Comparison of ENCODE assay signal across 8 mouse cellular contexts in the genomic region with DNA sequence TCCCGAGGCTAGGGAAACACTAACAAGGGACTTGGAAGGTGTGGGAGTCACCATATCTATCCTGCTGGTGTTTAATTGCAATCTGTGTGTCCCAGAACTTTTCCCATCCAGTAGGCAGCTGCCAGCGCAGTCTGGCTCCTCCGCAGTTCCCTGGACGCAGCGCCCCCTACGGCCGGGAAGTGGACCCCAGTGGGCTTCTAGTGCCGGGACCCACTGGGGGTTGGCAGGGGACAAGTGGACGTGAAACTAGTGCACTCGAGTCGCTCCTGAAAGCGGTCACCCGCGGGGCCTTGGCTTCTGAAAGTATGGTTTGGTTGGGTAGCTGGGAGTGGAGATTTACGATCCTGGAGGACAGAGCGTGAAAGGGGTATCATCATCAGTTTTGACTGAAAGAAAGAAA.
DNase-seq lines count a peak whose midpoint lies in the region; ATAC-seq lines count a peak whose summit lies in the region.

No protein-coding gene starts in this region.

- peak overlapping the region; percentile 8; the same call in 1 of the 2 replicates for H3K4me3 ChIP-seq in heart, embryonic 15.5 days
- H3K4me3 ChIP-seq in embryonic facial prominence, embryonic 11.5 days (ENCODE audit: low read depth, low read length): no peak overlapping the region
- H3K4me3 ChIP-seq in hindbrain, embryonic 11.5 days (ENCODE audit: low read depth, low read length): no peak overlapping the region
- no peak overlapping the region for H3K4me3 ChIP-seq in neural tube, embryonic 11.5 days (ENCODE audit: low read depth, low read length)

- no peaks in the 10 kb centered on the region; the same call in 1 of the 2 replicates for H3K4me1 ChIP-seq in heart, embryonic 15.5 days (replicated peaks)
- no peaks in the 10 kb centered on the region for H3K4me1 ChIP-seq in embryonic facial prominence, embryonic 11.5 days (ENCODE audit: control insufficient read depth, insufficient read depth, low read length)
- no peaks in the 10 kb centered on the region for H3K4me1 ChIP-seq in hindbrain, embryonic 11.5 days (replicated peaks; ENCODE audit: control insufficient read depth, insufficient read depth, low read length)
- no peaks in the 10 kb centered on the region for H3K4me1 ChIP-seq in neural tube, embryonic 11.5 days (ENCODE audit: control insufficient read depth, insufficient read depth, low read length)

- no peaks in the 10 kb centered on the region for H3K9me3 ChIP-seq in heart, embryonic 15.5 days (replicated peaks)
- H3K9me3 ChIP-seq in embryonic facial prominence, embryonic 11.5 days (replicated peaks; ENCODE audit: control insufficient read depth, low read length): no peaks in the 10 kb centered on the region
- H3K9me3 ChIP-seq in hindbrain, embryonic 11.5 days (ENCODE audit: control insufficient read depth, low read length): no peaks in the 10 kb centered on the region
- no peaks in the 10 kb centered on the region for H3K9me3 ChIP-seq in neural tube, embryonic 11.5 days (ENCODE audit: control insufficient read depth, low read length)

- no peaks in the 10 kb centered on the region for H3K36me3 ChIP-seq in heart, embryonic 15.5 days
- no peaks in the 10 kb centered on the region for H3K36me3 ChIP-seq in embryonic facial prominence, embryonic 11.5 days (replicated peaks; ENCODE audit: control insufficient read depth, insufficient read depth, low read depth, low read length)
- H3K36me3 ChIP-seq in hindbrain, embryonic 11.5 days (ENCODE audit: control insufficient read depth, insufficient read depth, low read length): no peaks in the 10 kb centered on the region
- H3K36me3 ChIP-seq in neural tube, embryonic 11.5 days (ENCODE audit: control insufficient read depth, insufficient read depth, low read length): no peaks in the 10 kb centered on the region

- no peak for ATAC-seq in heart, embryonic 15.5 days (replicated peaks; ENCODE audit: insufficient number of reproducible peaks, insufficient read depth, low FRiP score, low read depth)
- ATAC-seq in embryonic facial prominence, embryonic 11.5 days (replicated peaks; ENCODE audit: insufficient number of reproducible peaks, low FRiP score, low TSS enrichment, low read depth): no peak
- ATAC-seq in hindbrain, embryonic 11.5 days (ENCODE audit: low FRiP score): peak; percentile 66
- ATAC-seq in neural tube, embryonic 11.5 days (ENCODE audit: insufficient read depth, low FRiP score, low TSS enrichment): peak; percentile 75

- WGBS in heart, embryonic 15.5 days: 19% methylated on average over 16 of the region's 16 CpGs
- 15% methylated on average over 16 of the region's 16 CpGs for WGBS in embryonic facial prominence, embryonic 11.5 days
- WGBS in hindbrain, embryonic 11.5 days: 15% methylated on average over 16 of the region's 16 CpGs
- WGBS in neural tube, embryonic 11.5 days: 17% methylated on average over 16 of the region's 16 CpGs

- H3K4me2 ChIP-seq in heart, embryonic 15.5 days: no peak overlapping the region
- no peak overlapping the region for H3K4me2 ChIP-seq in embryonic facial prominence, embryonic 11.5 days (ENCODE audit: low read depth, low read length)
- peak overlapping the region; percentile 17 for H3K4me2 ChIP-seq in hindbrain, embryonic 11.5 days (replicated peaks; ENCODE audit: low read depth, low read length)
- peak overlapping the region; percentile 9 for H3K4me2 ChIP-seq in neural tube, embryonic 11.5 days (ENCODE audit: low read depth)

- no peak overlapping the region for H3K27ac ChIP-seq in heart, embryonic 15.5 days
- H3K27ac ChIP-seq in embryonic facial prominence, embryonic 11.5 days (replicated peaks; ENCODE audit: low read depth, low read length): no peak overlapping the region
- peak overlapping the region; percentile 19; the same call in 1 of the 2 replicates for H3K27ac ChIP-seq in hindbrain, embryonic 11.5 days (ENCODE audit: low read depth, low read length)
- H3K27ac ChIP-seq in neural tube, embryonic 11.5 days (ENCODE audit: low read depth, low read length): no peak overlapping the region

- DNase-seq in heart, postnatal 4 days: no peak
- DNase-seq in embryonic facial prominence, embryonic 11.5 days (ENCODE audit: low spot score): peak; percentile 18
- DNase-seq in hindbrain, embryonic 11.5 days (ENCODE audit: low spot score): peak; percentile 67
- DNase-seq in neural tube, embryonic 11.5 days (ENCODE audit: low spot score): peak; percentile 75
- no peak for DNase-seq in spleen, adult 18-20 months
- no peak for DNase-seq in frontal cortex, adult 2 months (ENCODE audit: extremely low spot score in 1 of 2, low spot score in 1 of 2)
- no peak for DNase-seq in urinary bladder, adult 2 months (ENCODE audit: low spot score)

- no peak overlapping the region for H3K9ac ChIP-seq in heart, embryonic 15.5 days
- no peak overlapping the region for H3K9ac ChIP-seq in embryonic facial prominence, embryonic 11.5 days (replicated peaks; ENCODE audit: low read length)
- no peak overlapping the region for H3K9ac ChIP-seq in hindbrain, embryonic 11.5 days (ENCODE audit: low read depth, low read length)
- H3K9ac ChIP-seq in neural tube, embryonic 11.5 days (ENCODE audit: low read length): no peak overlapping the region

- H3K27me3 ChIP-seq in heart, embryonic 15.5 days: peaks cover 57% of the 10 kb centered on the region
- peaks cover 10% of the 10 kb centered on the region for H3K27me3 ChIP-seq in embryonic facial prominence, embryonic 11.5 days (ENCODE audit: control insufficient read depth, insufficient read depth, low read length)
- peaks cover 14% of the 10 kb centered on the region for H3K27me3 ChIP-seq in hindbrain, embryonic 11.5 days (ENCODE audit: control insufficient read depth, insufficient read depth, low read length)
- H3K27me3 ChIP-seq in neural tube, embryonic 11.5 days (ENCODE audit: control insufficient read depth, insufficient read depth, low read length): peaks cover 11% of the 10 kb centered on the region

Comparison
In these comparisons a context has a peak if more than half of its experiments do, and no peak if none do; other contexts are left out.
1. ATAC-seq: peak in hindbrain, embryonic 11.5 days (single experiment) and neural tube, embryonic 11.5 days (single experiment); none in heart, embryonic 15.5 days (single experiment) and embryonic facial prominence, embryonic 11.5 days (single experiment).
2. H3K4me2 ChIP-seq: peak in hindbrain, embryonic 11.5 days (single experiment) and neural tube, embryonic 11.5 days (single experiment); none in heart, embryonic 15.5 days (single experiment) and embryonic facial prominence, embryonic 11.5 days (single experiment).
3. DNase-seq: peak in embryonic facial prominence, embryonic 11.5 days (single experiment), hindbrain, embryonic 11.5 days (single experiment) and neural tube, embryonic 11.5 days (single experiment); none in heart, postnatal 4 days (single experiment), spleen, adult 18-20 months (0 of 2), frontal cortex, adult 2 months (0 of 2) and urinary bladder, adult 2 months (single experiment).